Mouse (Mus musculus) regulatory T cell (primary cell): ENCODE measurements around the gene Slit3.

ENCODE experiments used
- in situ Hi-C: fragments of 300-600 bp; cut with MboI, MseI; formaldehyde crosslinking; loops from one replicate; pipeline ENCODE4 v1.15.1; 2025; ENCODE audit warnings: high pct_unique_total_duplicates

Slit3 gene

GRCm38 (mm10) chr11:35743586-35743985, 622.6 kb downstream of the Slit3 start:
- in situ Hi-C loops = no loop called here

DNA sequence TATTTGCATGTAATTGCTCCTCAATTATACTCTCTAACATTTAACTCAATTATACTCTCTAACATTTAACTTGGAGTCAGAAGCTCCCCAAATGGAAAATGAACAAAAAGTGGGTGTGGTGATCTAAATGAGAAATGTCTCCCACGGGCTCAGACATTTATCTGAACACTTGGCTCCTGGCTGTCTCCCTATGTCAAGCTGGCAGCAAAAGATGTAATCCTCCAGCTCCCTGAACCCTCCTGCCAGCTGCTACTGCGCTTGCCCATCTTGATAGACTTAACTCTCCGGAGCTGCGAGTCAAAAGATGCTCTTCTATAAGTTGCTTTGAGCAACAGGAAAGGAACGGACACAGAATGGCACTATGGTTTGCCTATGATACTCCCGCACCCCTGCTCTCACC, 623.5 kb downstream of the Slit3 start:
- in situ Hi-C loops = no loop called here

GRCm38 (mm10) chr11:35750578-35750977, 629.6 kb downstream of the Slit3 start:
- in situ Hi-C loops = no loop called here

DNA sequence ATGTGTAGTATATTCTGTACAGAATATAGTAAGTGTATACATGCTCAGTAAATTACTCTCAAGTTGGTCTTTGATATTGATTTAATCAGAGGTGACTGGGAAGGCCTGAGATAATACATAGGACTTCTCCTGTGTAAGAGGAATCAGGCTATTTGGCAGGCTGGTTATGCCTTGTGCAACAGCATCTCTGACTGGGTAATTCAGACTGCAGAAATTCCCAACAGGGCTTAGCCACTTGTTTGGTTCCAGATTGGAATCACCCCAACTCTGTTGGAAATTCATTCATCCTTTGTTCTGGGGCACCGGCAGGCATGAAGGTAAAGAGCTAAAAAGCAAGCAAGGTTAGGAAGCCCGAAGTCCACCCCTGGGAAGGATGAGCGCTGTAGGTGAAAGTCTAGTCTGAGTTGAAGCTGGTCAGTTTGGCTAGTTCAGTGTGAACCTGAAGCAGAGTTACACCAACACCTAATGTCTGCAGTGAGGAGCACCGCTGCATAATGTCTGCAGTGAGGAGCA, 633.9 kb downstream of the Slit3 start:
- in situ Hi-C loops = no loop called here

DNA sequence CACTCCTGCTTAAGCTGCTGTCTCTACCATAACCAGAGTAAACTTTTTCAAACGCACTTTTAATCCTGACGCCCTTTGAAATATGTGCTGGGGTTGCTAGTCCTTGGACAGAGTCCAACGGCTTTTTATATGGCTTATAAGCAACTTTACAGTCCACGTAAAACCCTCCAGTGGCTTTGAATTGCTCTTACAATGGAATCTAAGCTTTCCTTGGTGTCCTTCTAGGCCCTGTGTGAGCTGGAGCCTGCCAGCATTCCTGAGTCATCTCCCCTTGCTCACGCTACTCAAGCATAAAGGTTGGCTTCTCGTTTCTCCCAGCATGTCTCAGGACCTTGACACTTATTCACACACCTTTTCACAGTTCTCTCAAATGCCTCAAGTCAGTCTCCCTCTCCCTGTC, 634.5 kb downstream of the Slit3 start:
- in situ Hi-C loops = no loop called here

DNA sequence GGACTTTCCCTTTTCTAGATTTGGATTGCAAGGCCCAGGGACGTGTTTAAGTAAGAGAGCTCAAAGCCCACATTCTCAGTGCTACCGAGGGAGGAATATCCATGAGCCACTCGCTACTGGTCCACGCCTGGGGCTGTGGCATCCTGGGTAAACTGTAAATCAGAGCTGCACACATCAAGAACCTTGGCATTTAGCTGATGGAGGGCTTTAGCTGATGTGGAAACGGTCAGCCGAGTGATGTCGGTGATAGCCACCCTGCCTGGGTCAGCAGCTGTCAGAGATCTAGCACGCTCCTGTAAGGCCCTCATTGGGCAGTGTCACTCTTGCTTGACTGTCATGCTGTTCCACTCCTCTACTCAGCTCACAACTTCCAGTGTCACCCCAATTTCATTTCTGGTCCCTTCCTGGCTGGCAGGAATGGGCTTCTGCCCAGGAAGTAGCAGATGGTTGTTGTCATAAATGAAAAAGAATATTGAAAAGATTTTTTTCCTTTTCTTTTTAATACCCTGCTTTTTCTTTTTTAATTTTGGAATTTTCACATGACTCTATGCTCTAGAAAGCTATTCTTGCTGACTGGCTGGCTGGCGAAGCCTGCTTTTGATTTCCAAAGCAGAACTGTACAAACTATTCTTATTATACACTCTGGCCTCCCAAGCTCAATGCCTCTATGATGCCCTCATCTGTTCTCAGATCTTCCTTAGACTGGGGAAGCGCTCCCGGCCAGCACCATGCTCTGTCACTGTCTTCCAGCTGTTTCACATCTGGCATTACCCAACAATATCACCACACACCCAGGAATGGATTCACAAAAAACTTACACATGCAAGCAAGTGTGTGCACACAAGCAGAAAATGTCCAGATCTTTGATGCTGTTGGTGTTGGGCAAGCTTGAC, 635.6 kb downstream of the Slit3 start:
- in situ Hi-C loops = no loop called here
